Mouse (Mus musculus): ENCODE measurements around the gene Hectd4.
A peak's percentile ranks its signal among the peaks of the same experiment; 100 is the strongest.
"Not testable (repeated sequence)": the region's sequence is repeated elsewhere in the genome, so short reads cannot be mapped to it uniquely, and the experiment has no call there.

Gene Hectd4

DNA sequence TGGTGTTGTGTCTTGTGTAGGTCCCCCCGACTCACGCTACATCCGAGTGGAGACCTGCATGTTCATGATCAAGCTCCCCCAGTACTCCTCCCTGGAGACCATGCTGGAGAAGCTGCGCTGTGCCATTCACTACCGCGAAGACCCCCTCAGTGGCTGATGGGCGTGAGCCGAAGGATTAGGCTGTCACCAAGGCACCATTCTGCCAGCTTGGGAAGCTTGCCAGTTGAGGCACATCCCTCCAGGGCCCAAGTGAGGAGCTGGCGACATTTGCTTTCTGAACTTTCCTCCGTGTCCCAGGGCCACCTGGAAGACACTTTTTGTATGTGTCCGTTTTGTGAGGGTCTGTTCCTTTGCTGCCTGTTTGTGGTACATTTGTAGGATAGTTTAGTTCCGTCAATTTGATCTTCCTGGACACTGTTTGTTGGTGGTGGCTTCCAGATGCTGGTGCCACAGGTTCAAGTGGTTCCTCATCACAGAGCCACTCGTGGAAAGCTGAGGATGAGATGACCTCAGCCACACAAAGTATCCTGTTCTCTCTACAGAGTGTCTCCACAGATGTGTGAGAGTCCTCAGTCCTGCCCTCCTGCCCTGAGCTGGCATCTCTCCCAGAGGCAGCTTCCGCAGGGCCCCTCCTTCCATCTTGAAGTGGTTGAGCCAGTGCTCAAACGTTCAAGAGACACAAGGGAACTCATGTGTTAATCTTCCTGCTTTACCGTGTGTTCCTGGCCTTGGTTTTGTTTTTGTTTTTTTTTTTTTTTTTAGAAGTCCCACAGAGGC is 146.6 kb downstream of the Hectd4 start:
- DNase-seq = no peak

DNA sequence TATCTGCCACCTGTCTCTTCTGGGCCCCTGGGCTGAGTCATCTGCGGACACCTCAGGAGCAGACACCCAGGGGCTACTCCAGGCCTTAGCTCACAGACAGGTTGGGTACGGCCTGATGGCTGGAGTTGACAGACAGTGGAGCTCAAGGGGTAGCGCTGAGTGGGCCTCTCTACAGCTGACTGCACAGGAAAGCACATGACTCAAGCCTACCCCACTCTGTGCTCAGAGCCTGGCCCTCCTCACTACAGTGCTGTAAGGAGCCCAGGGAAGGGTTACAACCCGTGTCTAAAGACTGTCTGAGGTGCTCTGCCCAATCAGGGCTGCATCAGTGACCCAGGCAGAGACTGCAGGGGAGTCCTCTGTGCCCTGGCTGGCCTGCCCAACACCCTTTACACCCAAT is 147.2 kb downstream of the Hectd4 start:
- DNase-seq = no peak

DNA sequence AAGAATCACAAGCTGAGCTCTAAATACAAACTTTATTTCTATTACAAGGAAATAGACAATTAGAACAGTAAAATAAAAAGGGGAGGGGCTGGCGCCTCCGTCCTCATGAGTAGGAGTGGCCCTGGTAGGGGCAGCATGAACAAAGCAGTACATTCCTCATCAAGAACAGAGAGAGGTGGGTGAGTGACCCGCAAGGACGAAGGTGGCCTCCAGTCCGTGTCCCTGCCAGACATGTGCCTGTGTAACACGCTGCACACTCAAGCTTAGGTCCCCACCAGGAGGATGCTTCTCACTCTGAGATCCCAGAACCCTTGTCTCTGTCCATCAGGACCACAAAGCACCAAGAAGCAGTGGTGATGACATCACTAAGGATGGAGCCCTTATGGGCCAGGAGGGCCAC is 151.7 kb downstream of the Hectd4 start:
- no peak for DNase-seq

DNA sequence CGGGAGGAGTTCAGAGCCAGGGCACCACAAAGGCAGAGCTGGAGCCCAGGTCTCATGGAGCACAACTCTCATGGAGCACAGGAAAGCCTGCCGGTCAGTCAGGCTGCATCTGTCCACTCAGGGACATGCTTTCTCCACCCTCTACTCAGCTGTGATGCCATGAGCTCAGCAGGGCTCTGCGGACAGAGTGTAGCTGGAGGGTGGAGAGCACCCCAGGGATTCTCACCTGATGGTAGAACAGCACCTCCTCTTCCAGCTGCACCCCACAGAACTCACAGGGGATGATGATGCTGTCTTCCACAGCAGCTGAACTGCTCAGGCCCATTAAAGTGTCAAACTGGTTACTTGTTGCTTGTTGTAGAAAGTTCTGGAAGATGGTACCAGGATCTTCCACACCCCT is 154.8 kb downstream of the Hectd4 start:
- no peak for DNase-seq

DNA sequence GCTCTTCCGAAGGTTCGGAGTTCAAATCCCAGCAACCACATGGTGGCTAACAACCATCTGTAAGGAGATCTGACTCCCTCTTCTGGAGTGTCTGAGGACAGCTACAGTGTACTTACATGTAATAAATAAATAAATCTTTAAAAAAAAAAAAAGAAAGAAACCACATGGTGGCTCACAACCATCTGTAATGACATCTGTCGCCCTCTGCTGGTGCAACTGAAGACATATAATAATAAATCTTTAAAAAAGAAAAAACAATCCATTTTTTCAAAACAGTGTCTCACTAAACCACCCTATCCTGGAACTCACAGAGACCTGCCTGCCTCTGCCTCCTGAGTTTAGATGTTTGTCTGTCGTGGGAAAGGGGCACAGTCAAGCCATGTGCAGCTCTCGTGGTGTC is 157.0 kb downstream of the Hectd4 start:
- not testable (repeated sequence) for DNase-seq

DNA sequence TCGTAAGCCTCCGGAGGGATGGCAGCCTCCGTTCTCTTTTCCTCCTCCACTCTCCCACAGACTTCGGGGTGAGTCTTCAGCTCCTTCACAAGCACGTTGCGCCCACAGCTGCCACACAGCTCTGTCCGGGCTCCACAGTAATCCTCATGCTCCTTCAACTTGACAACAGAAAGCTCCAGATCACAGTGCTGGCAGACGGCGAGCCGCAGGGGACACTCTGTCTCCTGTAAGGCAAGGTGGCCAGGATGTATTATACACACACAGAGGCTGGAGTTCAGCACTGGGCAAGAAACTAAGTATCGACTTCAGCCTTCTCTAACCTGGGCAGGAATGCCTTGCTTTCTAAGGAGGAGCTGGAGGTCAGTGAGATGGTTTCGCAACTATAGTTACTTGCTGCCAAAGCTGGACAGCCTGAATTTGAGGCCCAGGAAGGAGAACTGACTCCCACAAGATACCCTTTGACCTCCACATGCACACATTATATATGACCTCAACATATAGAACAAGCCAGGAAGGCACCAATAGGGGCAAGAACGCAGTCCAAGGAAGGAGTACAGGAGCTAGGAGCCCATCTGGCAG is 158.7 kb downstream of the Hectd4 start:
- no peak for DNase-seq

DNA sequence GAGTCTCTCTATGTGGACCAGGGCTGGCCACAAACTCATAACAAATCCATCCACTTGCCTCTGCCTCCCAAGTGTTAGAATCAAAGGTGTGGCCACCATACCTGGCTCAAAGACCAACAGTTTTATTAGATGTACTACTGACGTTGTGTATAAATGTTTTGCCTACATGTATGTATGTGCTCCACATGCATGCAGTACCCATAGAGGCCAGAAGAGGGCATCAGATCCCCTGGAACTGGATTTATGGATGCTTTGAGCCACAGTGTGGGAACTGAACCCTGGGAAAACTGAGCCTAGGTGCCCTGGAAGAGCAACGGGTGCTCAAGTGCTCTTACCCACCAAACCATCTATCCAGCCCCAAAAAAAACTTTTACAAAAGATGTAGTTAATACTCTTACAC is 160.7 kb downstream of the Hectd4 start:
- no peak for DNase-seq

DNA sequence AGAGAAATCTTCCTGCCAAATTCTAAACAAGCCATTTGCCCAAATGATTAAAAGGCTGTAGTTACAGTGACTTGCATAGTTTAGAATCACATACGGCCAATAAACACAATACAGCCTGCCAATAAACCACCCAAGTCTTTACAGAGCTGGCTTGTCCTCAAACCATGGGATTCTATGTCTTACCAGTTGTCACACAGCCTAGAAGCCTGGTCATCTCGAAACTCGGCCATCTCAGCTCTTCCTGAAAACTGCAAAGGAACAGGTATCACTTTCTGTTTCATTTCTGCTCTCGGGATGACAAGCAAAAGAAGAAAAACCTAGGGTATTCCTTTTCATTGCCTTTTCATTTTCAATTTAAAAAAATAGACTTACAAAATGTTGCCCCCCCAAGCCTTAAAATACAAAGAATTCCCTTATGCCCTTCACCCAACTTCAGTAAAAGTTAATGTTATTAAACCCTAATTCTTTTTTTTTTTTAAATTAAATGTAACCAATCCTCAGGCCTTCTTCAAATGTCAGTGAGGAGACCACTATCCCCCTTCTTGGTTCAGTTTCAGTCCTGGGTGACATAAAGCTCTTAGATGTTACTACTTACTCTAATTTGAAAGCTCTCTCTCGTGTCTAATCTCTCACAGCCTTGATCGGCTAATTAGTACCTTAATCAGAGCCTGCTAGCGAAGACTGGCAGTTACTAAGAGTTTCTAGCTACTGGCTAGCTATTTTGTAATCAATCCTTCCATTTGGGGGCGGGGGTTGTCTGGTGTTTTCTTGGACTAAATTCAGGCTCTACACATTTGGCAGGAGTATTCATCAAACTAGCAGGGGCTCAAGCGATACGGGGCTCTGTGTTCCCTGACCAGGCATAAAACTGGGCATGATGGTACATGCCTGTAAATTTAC is 164.1 kb downstream of the Hectd4 start:
- DNase-seq = peak; percentile 38

DNA sequence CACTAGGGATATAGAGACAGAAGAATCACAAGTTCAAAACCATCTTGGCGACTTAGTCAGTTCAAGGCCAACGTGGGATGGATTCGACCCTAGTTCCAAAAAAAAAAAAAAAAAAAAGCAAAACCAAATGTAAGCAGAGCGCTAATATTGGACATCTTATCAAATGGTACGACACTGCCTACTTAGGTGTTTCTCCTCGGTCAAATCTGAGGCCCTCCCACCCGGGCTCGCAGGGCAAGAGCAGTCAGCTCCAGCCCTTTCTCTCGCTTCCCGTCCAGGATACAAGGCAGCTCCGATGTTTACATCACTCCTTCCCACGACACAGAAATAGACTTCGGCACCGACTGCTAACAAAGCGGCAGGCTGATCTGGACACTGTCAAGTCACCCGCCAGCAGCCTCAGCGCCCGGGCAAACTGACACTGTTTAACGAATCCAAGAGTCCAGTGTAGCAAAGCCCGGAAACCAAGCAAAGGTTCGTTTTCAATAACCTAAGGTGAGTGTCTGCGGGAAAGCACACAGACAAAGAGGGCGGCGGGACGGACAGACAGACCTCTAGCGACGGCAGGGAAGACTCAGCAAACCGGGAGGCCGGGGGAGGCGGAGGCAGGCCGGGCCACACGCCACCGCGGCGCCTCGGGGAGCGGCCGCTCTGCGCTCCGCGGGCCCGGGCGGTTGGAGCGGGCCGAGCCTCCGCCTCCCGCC is 164.9 kb downstream of the Hectd4 start:
- DNase-seq = peak; percentile 71

DNA sequence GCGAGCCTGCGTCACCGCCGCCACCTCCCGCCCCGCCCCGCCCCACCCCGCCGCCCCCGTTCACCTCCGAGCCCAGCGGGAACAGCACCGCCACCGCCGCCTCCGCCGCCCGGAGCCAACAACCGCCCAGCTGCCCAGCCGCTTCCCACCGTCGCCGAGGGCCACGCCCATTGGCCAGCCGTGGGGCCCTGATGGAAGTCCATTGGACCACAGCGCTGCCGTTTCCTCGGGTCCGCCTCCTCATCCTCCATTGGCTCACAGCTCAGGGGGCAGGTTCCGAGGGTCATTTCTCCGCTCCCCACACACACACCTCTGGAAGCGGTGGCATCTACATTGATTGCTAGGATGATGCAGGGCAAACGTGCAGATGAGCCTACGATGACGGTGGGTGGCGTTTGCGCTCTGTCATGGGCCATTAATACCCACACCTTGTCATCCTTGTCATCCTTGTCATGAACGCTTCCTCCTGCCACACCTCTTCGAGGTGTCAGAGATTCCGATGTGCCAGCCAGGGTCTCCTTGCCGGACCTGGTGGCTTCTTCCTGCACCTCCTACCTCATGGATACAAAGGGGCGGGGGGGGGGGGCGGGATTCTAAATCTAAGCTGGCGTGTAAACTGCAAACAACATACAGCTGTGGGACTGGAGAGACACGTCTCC is 165.6 kb downstream of the Hectd4 start, which contains the start of gene Trafd1:
Gene Trafd1 (minus strand): TSS at position 172 of the 659 bp plus-strand sequence.
- DNase-seq = peak; percentile 96

DNA sequence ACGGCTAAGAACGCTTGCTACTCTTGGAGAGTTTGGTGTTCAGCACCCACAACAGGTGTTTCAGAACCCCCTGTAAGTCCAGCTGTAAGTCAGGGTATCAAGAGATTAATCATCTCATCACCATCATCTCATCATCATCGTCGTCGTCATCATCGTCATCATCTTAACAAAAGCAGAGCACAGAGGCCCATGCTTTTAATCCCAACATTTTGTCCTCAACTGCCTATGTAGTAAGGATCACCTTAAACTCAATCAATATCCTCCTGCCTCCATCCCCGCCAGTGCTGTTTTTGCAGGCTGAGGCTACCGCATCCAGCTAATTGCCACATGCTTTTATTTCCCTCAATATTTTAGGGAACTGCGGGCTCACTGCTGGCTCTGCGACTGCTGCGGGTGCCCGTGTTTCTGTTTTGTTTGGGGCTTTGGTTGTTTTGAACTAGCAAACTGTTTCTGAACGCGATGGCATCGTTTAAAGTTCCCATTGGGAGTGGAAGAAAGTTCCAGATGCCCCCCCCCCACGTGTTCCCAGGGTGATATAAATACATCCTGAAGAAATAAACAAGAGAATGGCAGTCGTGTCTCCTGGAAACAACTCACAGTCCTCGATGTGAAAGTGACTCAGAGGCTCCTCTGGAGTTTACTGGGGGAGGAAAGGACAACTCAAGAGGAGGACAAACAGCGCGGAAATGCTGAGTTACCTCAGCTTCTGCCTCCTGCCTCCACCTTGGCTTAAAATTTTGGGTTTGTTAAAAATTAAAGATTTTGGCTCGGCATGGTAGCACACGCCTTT is 166.3 kb downstream of the Hectd4 start:
- DNase-seq = no peak

DNA sequence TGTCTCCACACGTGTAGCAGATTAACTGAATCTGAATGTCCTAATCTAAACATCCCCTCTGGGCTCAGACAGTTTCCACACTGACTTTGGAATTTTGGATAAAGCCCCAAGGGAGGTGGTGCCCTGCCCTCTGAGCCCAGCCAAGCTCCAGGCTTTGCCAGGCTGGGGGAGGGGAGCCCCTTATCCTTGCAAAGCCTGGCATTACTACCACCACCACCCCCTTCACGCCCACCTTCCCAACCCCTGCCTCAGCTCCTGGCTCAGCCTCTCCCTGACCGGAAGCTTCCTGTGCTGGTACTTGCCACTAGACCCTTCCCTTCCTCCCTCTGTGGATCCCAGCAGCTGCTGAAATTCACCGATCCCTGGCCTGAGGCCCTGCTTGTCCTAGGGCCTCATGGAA is 167.1 kb downstream of the Hectd4 start:
- DNase-seq = no peak

DNA sequence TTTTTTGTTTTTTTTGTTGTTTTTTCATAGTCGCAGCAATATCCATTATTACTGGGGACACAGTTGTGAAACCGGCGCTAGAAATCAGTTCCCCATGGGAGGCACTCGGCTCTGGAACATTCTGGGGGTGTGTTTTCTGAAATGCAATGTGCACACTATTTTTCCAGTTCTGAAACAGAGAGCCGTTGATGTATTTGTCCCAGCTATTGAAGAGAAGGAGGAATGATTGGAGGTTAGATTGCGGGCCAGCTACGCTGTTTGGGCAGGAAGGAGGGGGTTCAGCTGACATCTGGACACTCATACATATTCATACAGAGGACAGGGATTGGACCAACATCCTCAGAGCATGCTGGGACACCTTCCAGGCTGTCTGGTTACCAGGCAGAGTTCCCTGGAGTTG is 169.1 kb downstream of the Hectd4 start:
- DNase-seq = no peak

DNA sequence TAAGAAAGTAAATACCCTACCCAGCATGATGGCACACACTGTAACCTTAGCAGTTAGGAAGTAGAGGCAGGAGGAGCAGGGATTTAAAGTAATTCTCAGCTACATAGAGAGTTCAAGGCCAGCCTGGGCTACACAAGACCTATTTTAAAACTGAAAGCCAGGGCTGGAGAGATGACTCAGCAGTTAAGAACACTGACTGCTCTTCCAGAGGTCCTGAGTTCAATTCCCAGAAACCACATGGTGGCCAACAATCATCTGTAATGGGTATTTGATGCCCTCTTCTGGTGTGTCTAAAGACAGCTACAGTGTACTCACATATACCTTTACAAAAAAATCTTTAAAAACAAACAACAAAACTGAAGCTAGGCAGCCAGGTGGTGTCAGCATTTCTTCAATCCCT is 169.7 kb downstream of the Hectd4 start:
- no peak for DNase-seq

DNA sequence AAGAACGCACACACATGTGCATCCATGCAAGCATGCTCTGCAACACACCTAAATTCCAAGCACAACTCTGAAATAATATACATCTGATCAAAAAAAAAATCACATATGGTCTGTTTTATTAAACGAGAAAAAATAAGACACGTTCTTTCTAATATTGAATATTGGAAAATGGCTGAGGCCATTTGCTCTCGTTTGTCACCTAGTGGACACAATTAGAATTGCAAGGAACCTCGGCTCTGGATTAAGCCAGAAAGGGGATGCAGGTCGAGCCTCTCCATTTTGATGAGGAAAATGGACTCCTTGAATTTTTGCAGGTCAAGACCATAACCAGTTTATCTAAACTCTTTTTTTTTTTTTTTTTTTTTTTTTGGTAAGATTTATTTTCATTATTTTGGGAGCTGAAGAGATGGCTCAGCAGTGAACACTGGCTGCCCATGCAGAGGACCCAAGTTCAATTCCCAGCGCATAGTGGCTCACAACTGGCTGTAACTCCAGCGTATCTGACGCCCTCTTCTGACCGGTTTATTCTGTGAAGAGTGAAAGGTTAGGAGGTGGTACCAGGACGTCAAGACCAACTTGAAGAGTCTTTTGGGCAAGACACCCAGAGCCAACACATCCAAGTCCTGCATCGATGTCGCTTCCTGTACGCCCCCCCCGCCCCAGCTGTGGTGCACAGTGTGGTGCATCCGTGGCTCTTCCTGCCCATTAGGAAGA is 172.8 kb downstream of the Hectd4 start:
- peak; percentile 61 for DNase-seq

DNA sequence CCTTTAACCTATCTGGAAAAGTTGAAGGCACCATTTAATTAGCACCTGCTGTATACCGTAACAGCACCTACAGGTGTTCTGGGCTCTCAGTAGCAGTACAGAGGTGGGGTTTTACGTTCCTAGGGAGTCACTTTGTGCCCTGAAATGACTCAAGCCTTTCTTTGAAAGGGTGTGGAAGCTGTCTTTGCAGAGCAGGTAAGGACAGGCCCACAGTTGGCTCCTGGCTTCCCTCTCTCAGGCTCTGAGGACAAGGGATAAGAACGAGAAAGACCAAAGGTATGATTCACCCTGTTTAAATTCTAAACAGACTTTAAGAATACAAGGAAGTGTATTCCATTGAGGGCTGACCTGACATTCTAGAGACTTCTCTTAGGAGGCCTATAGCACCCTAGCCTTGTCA is 173.4 kb downstream of the Hectd4 start:
- DNase-seq = no peak

DNA sequence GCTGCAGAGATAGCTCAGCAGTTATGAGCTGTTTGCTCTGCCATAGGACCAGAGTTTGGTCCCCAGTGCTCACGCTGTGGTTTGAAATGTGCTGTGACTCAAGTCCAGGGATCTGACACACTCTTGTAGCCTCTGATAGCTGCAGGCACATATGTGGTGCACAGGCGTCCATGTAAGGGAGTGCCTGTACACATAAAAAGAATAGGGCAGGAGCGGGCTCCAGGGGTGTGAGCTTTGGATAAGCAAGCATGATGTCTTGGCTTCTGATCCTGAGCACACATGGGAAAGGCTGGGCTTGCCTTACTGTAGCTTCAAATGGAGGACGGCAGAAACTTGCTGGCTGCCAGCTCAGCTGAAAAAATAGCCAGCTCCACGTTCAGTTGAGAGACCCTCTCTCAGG is 175.6 kb downstream of the Hectd4 start:
- DNase-seq = no peak

DNA sequence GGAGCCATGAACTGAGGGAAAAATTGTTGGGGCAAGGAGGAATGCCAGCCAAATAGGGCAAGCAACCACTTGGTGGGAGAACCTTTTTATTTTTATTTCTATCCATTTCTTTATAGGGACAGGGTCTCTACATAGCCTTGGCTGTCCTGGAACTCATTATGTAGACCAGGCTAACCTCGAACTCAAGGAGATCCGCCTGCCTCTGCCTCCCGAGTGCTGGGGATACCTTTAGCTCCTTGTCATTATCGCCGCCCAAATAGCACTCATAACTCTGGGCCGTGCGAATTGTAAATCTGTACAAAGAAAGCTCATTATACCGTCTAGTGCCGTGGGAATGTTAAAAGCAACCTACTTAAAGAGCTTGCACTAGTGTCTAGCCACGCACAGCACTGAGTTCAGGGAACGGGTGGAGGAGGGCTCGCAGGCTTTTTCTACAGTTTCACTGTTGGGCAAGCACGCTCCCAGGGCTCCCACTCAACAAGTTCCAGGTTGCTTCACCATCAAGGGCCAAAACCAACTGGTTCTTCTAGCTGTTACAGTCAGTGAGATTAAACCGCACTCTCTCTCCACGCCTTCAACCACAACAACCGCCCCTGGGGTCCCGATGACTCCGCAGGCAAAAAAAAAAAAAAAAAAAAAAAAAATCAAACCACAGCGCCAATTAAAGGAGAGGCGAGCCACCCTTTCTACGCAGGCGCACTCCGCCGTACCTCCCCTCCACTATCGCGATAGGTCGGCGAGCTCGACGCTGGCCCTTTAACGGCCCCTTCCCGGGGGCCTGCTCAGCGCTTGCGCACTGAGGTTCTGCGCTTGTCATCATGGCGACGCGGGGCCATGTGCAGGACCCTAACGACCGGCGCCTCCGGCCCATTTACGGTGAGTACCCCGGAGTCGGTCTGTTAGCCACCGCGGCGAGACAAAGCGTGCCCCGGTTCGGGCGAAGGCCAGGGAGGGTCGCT is 177.4 kb downstream of the Hectd4 start, which contains the start of gene Naa25:
Gene Naa25 (plus strand): TSS at position 750 of the 959 bp plus-strand sequence.
- peak; percentile 95 for DNase-seq

DNA sequence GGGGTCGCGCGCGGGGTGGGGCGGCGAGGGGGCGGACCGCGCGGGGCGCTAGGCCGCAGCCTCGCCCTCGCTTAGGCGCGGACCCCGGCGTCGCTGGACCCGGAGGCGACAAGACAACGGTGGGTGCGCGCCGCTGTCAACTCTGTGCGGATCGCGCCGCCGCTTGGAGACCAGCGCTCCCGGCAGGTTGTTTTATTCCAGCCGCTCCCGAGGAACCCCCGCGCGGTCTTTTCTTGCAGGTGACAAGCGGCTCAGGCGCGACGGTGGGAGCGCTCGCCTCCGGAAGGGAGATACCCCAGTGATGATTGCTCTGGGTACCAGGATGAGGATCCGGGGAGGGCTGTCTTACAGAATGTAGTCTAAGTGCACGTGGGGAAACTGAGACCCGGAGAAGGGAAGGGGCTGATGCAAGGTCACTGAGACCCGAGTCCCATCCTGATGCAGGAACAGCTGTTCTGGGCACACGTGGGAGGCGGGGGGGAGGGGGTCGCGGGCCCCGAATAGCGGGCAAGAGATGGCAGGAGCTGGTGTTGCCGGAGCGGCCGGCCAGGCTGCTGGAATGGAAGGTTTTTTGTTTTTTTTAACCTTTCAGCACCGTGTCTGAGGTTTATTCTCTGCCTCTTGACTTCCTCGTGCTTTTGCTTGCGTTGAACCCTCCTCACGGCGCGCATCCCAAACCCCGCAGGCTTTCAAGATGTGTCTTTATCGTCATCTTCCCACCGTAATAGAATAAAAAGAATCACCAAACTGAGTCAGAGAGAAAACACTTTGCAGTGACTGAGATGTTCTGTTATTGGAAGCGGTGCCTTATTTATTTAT is 178.3 kb downstream of the Hectd4 start:
- DNase-seq = no peak
